Mouse (Mus musculus) bone marrow, adult 2 months (tissue): ENCODE data around the gene Ctxn2. TPM values are rescaled to one million over a fixed set of nuclear protein-coding genes. Genes with fewer than 3 reads are reported as not detected.
"Not testable (repeated sequence)": the region's sequence is repeated elsewhere in the genome, so short reads cannot be mapped to it uniquely, and the experiment has no call there.

Source experiments
- H3K27ac ChIP-seq: fragments of 200-500 bp; 2 replicates; pipeline ENCODE4 v1.5.1; 2012; ENCODE audit warnings: low read depth, mild to moderate bottlenecking, control low read depth, inconsistent platforms, low read length; ENCODE audit not compliant: control insufficient read depth, poor library complexity, insufficient read depth
- H3K4me1 ChIP-seq: fragments of 200-500 bp; 2 replicates; pipeline ENCODE4 v1.6.1; 2011; ENCODE audit warnings: low read length; ENCODE audit not compliant: control insufficient read depth, insufficient read depth
- H3K4me3 ChIP-seq: fragments of 200-500 bp; replicated peaks from 2 replicates; pipeline ENCODE3; 2011; ENCODE audit warnings: mild to moderate bottlenecking, low read depth, low read length, control low read depth; ENCODE audit not compliant: control insufficient read depth
- CTCF ChIP-seq: fragments of 200-500 bp; IDR thresholded peaks from 2 replicates; pipeline ENCODE4 v1.5.1; 2011; ENCODE audit warnings: low read length, control low read depth; ENCODE audit not compliant: control insufficient read depth, insufficient read depth
- POLR2A ChIP-seq: fragments of 200-500 bp; IDR thresholded peaks from 2 replicates; pipeline ENCODE4 v1.6.1; 2011; ENCODE audit warnings: low read depth, mild to moderate bottlenecking, control low read depth, low read length, borderline replicate concordance; ENCODE audit not compliant: control insufficient read depth
- WGBS: fragments of 180-500 bp; shearing (Covaris S2); methylation state at CpG from one replicate; pipeline ENCODE4 v1.1.7; 2018; 5-methylcytosine and 5-hydroxymethylcytosine counted together
- polyA plus RNA-seq: library from polyadenylated mRNA; stranded (reverse); fragments of >200 nt; gene quantifications from 2 replicates; pipeline ENCODE4 v1.2.4, GENCODE M21; 2011; ENCODE audit warnings: low replicate concordance; ENCODE audit not compliant: missing spikeins, insufficient read depth, insufficient read length

Ctxn2 gene
- not detected in 2 replicates for polyA plus RNA-seq

DNA sequence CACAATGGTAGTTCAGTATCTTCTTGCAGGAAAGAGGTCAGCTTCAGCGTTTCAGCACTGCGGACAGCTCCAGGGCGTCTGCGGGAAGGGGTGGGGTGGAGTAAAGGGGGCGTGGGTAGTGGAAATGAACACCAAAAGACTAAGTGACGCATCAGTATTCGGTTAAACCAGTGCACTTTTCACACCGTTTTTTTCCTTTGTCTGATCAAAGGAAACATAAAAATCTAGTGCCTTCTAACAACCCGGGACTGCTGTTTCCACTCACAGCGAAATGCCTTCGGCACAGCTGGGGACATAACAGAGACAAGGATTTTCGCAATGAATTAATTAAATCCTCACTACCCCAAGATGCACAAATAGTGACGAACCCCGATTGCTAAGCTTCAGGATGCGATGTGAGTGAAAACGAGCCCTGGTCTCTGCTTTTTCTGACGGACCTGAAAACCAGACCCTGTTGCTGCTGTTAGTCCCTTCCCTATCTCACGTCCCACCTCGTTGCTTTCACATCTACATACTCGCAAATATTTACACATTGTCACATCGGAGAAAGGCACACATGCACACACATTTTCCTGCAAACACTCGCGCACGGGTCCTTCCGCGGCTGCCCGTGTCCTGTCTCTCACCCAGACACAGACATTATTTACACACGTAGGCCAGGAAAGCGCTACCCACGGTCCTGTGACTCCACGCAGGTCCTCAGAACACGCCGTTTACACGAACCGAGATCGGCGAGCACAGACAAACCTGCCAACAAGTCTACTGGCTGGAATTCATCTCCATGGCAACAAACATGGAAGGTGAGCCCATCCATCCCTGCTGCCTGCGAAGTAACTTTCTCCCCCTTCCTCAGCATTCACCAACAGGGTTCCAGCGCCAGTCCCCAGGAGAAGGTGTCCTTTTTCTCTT is at the start of gene Ctxn2:
TSS of gene Ctxn2 (plus strand) at position 790 of the 909 bp plus-strand sequence.
- H3K4me3 ChIP-seq, result no peak within 1 kb of the TSS
- no peak for TF ChIP-seq CTCF
- TF ChIP-seq POLR2A, result no peak
- WGBS, result 4% methylated on average over 39 of the region's 39 CpGs
- H3K4me1 ChIP-seq, result peaks cover 2% of the 10 kb centered on the region; the same call in 1 of the 2 replicates
- H3K27ac ChIP-seq, result no peak within 1 kb of the TSS; the same call in 1 of the 2 replicates

DNA sequence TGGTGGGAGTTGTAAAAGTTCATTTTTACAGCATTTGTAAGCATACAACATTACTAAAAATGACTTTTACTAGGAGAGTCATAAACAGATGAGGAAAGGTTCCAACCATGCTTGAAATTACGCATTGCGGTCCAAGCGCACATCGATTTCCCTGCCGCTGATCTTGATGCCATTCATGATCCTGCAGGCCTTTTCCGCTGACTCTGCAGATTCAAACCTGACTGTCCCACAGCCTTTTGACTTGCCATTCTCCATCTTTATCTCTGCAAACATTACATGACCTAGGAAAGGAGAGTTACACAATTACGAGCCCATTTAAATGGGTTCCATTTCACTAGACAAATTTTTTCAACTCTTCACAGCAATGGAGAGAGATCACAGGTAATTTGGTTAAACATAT is 47.7 kb upstream of the Ctxn2 start:
- TF ChIP-seq POLR2A (no peak), CTCF (no peak)
- WGBS, result 96% methylated on average over 7 of the region's 7 CpGs
- no peak overlapping the region for H3K27ac ChIP-seq
- H3K4me3 ChIP-seq, result no peak overlapping the region
- no peaks in the 10 kb centered on the region; the same call in 1 of the 2 replicates for H3K4me1 ChIP-seq

DNA sequence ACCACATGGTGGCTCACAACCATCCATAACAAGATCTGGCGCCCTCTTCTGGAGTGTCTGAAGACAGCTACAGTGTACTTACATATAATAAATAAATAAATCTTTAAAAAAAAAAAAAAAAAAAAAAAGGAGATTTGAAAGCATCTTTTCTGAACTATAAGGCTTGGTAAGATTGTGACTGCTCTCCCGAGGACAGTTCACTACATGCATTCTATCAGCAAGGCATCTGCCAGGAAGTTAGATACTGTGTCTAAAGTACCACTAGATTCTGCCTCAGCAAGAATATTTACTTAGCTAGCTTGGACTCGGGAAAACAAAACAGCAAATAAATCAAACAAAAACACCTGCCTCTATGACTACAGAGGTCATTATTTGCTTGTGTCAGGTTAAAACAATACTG is 44.4 kb upstream of the Ctxn2 start:
- H3K4me3 ChIP-seq, H3K27ac ChIP-seq, H3K4me1 ChIP-seq: not testable (repeated sequence)
- WGBS, result 81% methylated on average over 3 of the region's 3 CpGs

DNA sequence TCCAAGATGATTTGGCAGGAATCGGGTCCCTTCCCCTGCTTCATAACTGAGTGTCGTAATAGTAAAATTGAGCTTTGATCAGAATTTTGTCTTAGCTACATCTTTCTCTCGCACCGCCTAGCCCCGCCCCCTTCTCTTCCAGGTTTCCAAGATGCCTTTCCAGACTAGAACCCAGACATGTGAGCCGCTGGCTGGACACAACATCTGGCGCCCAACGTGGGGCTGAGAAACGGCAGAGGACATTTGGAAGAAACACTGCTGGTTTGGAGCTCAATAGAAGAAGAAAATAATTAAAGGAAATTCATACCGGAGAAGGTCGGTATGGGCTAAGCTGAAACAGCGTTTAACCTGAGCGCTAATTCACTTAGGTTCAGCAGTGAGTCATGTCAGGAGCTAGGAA is 32.0 kb upstream of the Ctxn2 start:
- WGBS, result 96% methylated on average over 13 of the region's 13 CpGs
- H3K4me3 ChIP-seq, H3K27ac ChIP-seq, H3K4me1 ChIP-seq: not testable (repeated sequence)

DNA sequence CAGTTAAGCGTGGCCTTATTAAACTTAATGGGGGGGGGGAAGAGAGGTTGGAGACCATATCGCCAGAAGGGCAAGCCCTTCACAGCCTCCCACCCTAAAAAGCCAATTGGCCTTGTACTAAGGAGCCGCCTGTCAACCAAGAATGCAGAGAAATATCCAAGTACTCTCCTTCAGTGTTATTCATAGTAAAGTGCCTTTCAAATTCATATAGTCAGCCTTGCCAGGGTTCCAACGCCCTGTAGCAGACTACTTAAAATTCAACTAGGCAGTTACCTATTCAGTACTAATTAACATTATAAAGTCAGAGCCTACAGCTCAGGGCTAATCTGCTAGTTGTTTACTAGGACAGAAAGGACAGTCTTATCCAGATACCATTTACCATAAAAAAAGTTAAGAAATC is 30.0 kb upstream of the Ctxn2 start:
- not testable (repeated sequence) for H3K27ac ChIP-seq, H3K4me1 ChIP-seq, H3K4me3 ChIP-seq
- 96% methylated on average over 4 of the region's 4 CpGs for WGBS

DNA sequence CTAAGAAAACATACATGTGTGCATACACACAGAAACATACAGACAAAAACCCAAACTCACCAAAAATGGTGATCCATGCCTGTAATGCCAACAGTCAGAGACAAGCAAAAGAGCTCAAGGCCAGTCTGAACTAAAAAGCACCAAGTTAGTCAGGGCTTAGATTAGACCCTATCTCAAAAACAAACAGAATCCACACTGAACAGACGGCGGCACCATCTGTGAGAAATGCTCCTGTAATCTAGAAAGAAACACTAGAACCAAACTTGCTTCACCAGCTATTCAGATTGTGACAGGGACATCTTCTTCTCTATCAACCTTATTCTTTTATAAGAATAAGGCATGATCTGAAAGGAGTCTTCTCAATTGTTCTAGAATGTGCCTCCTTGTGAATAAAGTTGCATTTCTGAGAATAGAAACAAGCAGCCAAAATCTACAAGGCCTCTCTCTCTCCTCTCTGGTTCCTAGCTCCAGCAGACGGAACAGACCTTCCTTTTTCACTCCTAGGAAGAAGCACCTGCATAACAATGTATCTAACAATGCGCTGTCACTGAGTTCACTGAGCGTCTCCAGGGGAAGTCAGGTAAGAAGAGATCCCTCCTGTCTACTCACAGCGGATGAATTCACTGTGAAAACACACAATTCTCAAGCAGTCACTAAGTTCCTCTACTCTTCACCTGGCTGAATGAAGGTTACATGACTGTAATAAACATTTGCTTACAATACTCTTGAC is 16.9 kb upstream of the Ctxn2 start:
- Histone ChIP-seq H3K27ac (no peak overlapping the region), H3K4me1 (no peaks in the 10 kb centered on the region; the same call in 1 of the 2 replicates), H3K4me3 (no peak overlapping the region)
- 81% methylated on average over 6 of the region's 6 CpGs for WGBS
- TF ChIP-seq CTCF (no peak), POLR2A (no peak)

DNA sequence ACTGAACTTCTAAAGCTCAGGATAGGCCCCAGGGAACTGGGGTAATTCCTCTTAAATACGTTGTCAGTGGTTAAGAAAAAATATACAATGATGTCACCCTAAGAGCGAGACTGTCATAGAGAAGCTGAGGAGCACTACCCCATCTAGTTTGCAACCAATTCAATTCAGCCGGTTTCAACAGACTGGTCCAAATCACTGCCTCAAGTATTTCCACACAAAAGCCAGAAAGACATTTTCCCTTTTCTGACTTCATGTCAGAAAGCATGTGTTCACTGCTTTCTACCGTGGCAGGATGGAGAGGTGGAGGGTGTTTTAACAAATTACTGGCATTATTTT is 14.2 kb upstream of the Ctxn2 start:
- WGBS, result 34% methylated on average over 4 of the region's 4 CpGs
- Histone ChIP-seq H3K27ac (no peak overlapping the region), H3K4me1 (no peaks in the 10 kb centered on the region; the same call in 1 of the 2 replicates), H3K4me3 (peak overlapping the region; percentile 86)
- TF ChIP-seq CTCF, result no peak
- TF ChIP-seq POLR2A, result no peak

DNA sequence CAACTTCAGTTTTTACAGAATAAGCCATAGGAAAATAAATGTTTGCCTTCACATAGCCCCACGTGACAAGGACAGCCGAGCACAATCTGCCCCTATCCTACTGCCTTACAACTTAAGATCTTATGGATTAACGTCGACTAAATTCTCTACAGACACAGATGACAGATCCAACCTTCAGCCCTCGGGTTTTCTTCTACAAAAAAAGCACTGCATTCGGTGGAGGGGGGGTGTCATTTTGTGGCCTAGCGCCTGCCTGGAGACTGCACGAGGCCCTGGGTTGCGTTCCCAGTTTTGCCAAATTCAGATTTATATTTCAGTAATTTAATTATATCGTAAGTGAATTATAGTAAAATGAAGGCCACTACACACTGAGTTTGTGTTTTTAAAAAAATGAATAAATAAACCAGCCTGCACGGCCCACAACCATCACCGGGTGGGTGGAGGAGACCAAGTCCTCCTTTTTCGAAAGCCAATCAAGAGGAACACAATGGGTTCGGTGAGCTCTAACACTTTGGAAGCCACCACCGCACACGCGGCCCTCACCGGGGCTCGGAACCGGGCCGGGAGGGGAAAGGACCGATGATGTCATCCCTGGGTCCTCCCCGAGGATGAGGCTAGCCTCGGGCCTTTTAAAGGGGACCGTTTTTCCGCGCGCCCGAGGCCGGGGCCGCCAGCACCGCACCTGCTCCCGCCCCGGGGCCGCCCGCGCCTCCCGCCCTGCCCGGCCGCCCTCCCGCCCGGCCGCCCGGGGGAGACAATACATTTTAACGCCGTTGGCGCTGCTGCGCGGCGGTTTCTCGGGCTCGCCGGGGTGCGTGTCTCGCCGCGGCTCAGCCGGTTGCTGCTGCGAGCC is 13.6 kb upstream of the Ctxn2 start:
- TF ChIP-seq CTCF, result no peak
- TF ChIP-seq POLR2A, result no peak
- H3K27ac ChIP-seq, result peak overlapping the region; percentile 36; the same call in 1 of the 2 replicates
- H3K4me1 ChIP-seq, result no peaks in the 10 kb centered on the region; the same call in 1 of the 2 replicates
- 4% methylated on average over 53 of the region's 59 CpGs for WGBS
- H3K4me3 ChIP-seq, result peak overlapping the region; percentile 86
